Mouse (Mus musculus) natural killer cell, adult 2 months (primary cell): ENCODE measurements at regions not wholly inside any gene's neighbourhood (a gene's known extent, or its start where the extent isn't known, plus 50 kb on each side); places are given as distances from the start of the nearest gene placed in this dataset.

Source experiments
- DNase-seq, 2 experiments: peaks; one replicate each; pipeline ENCODE4 v3.0.0; 2022; ENCODE audit warnings: low spot score in 2 of 2

DNA sequence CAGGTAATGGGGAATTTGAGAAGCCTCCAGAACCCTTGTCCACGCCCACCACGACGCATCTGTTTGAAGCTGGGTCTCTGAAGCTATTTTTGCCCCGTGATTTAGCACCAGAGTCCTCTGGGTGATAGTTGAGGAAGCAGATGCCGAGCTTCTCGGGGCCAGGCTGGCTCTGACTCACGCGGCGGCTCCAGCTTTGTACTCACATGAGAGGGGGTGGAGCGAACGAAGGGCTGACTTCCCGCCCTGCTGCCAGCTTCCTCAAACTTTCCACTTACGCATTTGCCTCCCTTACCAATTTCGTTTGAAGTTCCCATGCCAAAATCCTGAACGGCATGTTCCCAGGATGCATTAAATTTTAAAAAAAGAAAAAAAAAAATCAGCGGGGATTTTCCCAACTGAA lies 74.1 kb upstream of the Hnrnpa3 start:
- peak; percentile 42 to 75 for DNase-seq

DNA sequence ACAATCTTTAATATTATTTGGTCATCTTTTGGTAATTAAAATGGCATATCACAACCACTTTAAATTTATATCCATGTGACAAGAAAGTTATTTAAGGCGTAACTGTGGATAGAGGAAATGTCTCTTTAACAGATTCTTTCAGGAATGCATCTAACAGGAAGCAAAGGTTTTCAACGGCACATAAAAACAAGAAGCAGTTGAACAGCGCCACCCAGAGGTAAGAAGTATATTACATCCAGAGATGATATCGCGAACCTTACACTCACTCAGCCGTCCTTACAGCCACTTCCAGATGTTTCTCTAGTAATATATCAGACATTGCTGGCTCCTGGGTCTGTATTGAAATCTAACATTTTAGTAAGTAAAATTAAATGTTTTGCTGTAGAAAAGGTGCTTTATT lies 70.5 kb upstream of the Hnrnpa3 start:
- DNase-seq, result peak; percentile 44 to 56

GRCm38 (mm10) chr2:75589452-75589851 lies 69.6 kb upstream of the Hnrnpa3 start:
- DNase-seq, result no peak

DNA sequence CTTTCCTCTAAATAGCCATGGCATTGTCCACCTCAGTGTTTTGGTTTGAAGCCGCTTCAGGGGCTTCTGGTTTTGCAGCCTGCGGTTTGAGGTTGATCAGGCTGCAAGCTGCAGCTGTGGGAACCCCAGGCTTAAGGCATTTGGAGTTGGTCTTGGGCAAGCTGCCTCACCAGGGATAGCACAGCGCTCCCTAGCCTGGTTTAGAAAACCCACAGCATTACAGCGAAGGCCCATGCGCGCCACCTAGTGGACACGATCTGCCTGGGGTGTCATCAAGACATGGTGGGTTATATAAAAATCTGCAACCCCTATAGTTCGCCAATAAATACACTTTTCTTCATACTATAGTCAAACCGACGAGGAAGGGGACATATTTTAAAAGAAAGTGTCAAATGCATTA lies 68.9 kb upstream of the Hnrnpa3 start:
- peak; percentile 76 to 85 for DNase-seq

DNA sequence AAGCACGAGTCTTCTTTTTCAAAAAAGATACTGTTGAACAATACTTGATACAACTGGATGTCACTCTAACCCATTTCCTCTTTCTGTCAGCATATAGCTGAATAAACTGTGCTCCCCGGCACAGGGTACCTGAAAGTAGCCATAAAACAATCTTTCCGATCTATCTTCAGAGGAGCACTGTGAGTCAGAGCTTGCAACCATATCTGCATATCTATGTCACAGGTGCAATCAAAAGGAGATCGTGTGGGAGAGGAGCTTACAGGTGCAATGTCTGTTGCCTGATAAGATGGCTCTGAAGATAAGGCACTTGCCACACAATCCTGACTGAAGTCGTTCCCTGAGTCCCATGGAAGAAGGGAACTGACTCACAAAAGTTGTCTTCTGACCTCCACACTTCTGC lies 58.5 kb upstream of the Hnrnpa3 start:
- no peak for DNase-seq

- DNase-seq, result peak; percentile 18 to 30
Measured at GRCm38 (mm10) chr2:75603175-75603871, 55.7 kb upstream of the Hnrnpa3 start.

DNA sequence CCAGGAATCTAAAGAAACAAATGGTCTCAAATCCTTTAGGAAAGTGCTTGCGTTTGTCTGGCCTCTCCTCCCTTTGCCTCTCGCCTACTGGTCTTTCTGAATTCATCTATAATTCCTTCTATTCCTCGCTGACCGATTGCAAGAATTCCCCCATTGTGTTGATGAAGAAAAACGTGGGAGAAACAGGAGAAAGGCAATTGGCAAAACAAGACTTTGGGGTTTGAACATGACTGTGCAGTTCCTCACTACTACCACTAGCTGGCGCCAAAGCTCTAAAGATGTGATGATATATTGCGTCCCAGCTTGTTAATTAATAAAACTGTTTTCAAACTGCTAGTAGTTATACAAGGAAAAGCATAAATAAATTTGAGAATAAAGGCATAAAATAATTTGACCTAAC lies 53.4 kb upstream of the Hnrnpa3 start:
- DNase-seq, result peak; percentile 17 to 52

GRCm38 (mm10) chr2:75607010-75607915 lies 51.8 kb upstream of the Hnrnpa3 start:
- DNase-seq, result no peak

GRCm38 (mm10) chr2:75607958-75608357 lies 51.1 kb upstream of the Hnrnpa3 start:
- no peak for DNase-seq

DNA sequence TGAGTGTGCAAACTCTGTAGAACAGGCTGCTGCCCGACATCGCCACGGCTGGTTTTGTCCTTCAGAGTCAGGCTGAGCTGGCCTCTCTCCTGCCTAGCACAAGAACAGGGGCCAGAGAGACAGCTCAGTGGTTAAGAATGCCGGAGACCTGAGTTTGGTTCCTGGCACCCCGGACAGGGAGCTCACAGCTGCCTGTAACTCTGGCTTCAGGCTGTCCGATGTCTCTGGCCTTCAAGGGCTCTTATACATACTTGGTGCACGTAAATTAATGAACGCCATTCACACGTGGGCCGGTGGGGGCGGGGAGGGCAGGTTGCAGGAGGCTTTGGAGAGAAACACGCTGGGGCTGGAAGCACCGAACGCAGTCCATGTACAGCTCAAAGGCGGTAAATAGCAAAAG lies 50.6 kb upstream of the Hnrnpa3 start:
- DNase-seq, result no peak

- DNase-seq, result no peak
Measured at GRCm38 (mm10) chr2:75609150-75609946, 49.7 kb upstream of the Hnrnpa3 start.
